Mouse (Mus musculus) thymus, postnatal 25 days (tissue): ENCODE data around the gene Itprid1.

Experiments
- DNase-seq: peaks from one replicate; pipeline ENCODE4 v3.0.0; 2022

Itprid1 gene

DNA sequence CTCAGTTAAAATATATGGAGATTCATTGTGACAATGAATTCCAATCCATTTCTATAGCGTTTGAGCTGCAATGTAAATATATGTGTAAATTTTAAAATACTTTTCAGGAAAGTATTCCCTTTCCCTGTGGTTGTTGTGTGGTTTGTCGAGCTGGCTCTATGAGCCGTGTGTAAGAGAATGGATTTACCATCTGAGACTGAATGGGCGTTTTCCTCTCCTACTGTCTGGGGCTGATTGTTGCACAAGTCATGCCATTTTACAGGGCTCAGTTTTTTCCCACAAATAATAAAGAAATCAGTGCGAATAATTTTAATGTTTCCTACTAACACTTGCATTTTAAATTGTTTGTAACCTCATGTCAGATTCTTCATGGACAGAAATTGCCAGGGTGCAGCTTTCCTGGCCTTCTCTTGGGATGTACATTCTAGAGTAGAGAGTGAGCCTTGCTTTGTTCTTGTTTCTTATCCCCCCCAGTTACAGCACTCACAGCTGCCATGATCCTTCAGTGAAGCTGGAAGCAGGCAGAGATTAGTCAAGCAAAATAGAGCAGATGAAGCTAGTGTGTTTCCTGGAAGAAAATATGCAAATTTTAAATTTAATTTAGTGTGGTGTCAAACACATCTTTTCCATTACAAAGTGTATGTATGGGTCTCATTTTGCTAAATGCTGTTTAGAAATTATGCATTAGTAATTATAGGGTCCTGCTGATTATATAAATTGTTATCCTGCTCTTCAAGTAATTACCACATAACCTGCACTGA, 65.1 kb downstream of the Itprid1 start:
- DNase-seq, result no peak

DNA sequence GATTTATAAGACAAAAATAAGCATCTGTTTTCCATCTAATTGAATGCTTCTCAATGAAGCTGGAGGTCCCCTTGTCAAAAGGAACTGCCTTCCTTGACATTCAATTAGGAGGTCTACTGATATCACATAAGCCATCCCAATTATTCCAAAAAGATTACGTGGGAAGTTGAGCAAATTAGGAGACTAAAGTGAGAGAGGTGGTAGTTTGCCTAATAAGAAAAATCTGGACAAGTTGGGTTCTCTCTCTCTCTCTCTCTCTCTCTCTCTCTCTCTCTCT, 65.6 kb downstream of the Itprid1 start:
- DNase-seq, result no peak

DNA sequence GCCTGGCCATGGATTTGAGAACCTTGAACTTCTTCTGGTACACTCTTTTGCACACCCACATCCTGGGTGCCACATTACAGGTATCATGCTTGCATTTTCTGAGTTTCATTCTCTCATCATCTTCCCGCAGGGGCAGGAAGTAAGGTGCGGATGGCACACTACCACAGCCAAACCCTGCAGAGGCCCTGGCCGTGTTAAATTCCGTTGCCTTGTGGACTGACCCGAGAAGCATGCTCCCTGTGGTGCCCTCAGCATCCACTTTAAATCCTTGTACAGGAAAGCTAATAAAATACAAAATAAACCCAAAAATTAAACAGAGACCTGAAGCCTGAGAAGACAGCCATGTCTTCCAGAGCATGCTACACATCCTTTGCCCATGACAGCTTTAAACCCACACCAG, 82.5 kb downstream of the Itprid1 start:
- DNase-seq, result no peak

DNA sequence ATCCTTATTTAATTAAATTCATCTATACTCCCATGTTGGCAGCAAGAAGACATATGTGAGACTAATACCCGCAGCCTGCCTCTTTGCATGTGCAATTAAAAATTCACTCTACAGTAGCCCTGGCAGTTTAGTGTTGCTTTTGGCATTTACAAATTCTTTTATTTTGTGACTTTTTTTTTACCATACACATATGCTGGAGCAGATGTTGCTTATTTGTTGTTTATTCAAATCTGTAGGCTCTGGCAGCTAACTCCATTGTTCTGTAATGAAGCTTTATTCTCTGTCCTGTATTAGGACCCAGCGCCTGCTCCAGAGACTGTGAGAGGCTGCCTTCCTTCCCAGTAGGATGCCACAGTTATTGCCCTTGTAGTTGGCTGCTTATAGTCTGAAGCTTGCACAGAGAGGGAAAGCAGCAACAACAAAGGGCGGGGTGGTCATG, 83.6 kb downstream of the Itprid1 start:
- DNase-seq, result no peak

DNA sequence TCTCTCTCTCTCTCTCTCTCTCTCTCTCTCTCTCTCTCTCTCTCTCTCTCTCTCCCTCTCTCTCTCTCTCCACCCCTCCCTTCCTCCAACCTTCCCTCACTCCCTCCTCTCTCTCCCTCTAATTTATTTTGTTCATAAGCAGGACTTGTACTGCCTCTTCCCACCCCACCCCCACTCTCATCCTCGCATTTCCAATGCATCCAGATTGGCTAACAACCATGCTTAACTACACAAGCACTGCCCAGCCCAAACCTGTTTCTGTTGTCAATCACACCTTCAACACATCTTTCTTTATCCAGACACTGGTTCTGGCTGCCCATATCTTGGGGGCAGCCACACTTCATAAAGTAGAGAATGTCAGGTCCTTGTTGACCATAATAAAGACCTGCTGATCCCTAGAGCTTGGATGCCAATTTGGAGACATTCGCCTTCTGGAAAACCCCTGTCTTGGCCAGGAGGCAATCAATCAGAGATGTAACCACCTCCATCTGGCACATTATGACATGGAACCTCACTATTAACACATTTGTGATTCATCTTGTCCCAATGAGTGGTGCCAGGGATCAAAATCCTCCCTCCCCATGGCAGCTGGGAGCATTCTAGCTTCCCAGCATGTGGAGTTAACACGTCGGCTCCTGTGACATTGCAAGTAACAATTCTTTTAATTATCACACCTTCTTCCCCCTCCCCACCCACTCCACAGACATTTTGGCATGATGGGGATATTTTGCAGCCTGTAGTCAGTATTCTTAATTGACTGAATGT, 84.4 kb downstream of the Itprid1 start:
- no peak for DNase-seq

DNA sequence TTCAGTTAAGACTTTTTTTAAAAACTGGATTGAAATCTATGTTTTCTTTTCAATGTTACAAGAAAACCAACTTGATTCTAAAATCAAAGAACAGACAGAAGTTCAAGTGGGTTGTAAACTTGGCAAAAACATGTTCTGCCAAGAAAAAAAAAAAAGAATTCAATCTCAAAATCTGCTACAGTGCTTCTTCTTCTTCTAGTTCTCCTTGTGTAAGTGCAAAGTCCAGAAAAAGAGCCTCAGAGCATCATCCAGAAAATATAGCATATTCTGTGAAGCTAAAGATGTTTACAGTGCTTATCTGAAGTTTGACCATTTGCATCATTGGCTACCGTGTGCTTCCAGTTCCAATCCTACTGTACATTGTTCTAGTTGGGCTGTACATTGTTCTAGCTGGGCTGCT, 108.0 kb downstream of the Itprid1 start:
- no peak for DNase-seq

DNA sequence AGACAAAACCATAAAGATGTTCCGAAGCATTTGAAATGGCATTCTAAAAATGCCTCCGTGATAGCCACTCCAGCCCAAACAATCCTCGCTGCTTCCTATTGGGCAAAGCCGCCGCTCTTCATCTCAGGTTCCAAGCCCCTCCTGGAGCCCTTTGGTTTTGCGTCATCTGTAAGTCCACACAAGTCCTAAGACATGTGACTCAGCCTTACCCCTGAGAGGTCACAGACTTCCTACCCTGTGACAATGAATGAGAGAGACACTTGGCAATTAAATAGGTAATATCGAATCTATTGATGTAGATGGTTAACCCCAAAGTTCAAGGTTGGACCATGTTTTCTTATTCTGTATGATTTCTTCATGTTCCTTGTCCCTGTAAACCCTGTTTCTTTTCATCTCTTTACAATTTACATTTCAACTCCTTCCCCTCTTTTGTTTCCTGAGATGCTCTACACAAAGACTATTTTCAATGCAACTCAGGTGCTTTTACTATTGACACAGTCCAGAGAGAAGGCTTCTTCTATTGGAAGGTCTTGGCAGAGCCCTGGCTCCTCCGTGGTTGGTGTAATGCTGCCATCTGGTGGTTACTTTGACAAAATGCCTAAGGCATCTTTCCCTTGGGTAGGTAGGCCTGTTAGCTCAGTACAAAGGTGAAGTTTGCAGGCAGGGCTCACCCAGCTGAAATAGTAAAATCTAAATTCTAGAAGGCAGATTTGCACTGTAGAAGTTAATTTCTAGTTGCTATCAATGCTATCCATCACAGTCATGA, 113.8 kb downstream of the Itprid1 start:
- DNase-seq, result peak; percentile 7

DNA sequence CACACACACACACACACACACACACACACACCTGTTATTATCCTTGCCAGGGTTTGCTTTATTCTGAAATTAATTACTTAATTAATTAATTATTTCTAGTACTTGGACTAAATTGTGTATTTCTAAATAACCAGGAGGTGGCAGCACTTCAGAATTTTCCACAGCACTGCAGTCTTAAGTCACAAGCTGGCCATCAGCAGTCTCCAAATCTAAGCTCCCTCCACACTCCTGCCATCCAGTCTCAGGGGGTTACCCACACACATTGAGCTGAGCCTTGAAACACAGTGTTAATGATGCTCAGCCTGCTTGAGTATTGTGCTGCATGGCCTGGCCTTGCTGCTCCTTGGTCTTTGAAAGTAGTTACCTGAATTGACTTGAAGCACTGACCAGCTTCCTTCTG, 136.3 kb downstream of the Itprid1 start:
- no peak for DNase-seq

DNA sequence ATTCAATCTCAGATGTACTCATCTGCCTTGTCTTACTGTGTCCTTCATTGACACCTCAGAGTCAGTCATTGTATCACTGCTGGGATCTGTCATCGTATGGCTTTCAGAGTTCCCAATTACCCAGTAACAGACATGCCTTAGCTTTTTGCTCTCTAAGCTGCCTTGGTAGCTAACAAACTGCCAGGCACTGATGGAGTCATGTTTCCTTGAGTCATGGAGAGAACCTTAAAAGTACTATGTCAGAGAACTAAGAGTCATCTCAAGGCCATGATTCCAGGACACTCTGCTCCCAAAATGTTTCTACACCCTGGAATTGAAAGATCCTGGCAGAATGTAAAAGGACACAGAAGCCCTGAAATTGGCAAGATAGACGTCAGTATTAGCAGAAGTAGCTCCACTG, 143.1 kb downstream of the Itprid1 start:
- no peak for DNase-seq

DNA sequence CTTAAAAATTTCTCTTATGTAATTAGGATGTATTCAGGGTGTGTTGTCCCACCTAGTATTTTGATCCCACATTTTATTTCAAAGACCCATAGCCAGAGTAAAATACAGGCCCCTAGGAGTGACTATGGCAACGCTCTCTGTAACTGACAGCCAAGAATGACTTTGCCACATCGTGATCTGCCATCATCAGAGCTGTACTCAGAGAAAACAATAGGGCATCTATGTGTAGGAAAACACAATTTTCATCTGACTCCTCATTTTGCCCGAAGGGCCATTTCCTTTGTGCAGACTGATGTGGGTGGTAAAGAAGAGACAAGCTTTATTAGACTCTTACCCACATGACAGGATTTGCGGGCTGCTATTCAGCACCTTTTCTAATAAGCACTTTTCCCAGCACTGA, 172.0 kb downstream of the Itprid1 start:
- DNase-seq, result no peak

DNA sequence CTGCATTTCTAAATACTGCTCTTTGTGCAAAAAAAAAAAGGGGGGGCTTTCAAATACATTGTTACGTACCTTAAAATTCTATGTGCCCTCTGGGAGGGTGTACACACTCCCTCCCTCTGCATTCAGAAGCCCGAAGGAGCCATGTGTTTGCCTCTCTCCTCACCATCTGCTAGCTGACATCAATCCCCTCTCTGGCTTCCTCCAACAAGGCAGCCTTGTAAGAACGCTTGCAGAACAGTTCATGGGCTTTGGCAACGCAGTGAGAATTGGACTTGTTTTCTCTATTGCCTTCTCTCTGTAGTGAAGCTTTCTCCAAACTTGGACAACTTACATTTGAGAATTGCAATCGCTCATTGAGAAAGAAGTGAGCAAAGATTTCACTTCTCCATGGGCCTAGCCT, 175.7 kb downstream of the Itprid1 start:
- no peak for DNase-seq

DNA sequence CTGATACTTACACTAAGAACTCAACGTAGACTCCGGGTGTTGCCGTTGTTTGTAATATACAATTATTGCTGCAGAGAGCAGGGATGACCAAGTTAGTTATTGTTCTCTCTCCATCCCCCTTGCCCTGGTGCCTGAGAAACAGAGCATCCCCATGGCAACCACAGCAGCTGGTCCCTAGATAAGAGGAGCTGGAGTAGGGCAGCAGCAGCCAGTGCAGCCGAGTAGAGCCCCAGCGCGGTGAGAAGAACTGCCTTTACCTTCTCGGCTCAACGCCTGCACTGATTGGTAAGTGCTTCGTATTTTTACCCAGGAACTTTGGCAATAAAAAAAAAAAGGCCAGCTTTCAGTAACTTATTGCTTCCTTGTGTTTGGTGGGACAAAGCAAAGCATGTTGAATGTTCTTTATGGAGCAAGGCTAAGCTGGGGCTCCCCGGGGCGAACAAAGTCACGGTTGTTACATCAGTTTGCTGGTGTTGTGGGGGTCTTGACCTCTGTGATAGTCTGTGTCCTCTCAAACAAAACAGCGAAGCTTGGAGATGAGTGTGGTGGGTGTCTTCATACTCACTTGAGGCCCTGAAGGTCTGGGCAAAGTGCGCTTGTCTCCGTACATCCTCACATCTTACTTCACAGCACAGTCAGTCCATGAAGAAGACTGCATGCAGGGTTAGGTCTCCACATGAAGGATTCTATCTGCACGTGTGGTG, 180.7 kb downstream of the Itprid1 start, which contains the start of gene Ppp1r17:
Ppp1r17 (plus strand) TSS at position 207 of the 704 bp plus-strand sequence.
- DNase-seq, result no peak

DNA sequence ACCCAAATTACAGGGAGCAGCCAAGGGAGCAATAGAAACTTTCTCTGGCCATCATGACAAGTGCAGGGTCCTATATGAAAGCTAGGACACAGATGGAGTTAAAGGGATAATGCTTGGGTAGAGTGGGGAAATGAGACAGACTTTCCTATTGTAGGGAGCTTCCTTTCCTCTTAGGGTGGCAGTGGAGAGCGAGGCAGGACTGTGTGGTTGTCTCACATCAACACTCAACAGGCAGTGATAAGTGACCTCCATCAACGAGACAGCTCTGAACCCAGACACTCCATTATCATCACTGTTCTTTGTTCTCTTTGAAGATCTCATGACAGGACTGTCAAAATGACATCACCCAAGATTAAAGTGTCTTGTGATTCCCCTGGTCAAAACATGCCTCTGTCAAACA, 182.9 kb downstream of the Itprid1 start:
- no peak for DNase-seq

DNA sequence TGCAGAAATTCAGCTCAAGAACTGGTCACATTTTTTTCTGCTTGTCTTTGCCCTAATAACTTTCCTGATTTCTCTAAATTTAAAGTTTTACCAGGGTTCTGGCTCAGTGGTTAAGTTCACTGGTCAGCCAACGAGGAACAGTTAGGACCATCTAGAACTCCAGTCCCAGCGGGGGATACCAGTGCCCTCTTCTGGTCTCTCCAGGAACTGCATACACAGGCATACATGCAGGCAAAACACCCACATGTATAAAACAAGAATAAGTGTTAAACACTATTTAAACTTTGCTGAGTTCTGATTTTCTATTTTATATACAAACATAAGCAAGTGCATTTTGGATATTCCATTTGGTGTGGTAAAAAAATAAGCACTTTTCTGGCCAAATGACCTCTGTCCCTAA, 188.8 kb downstream of the Itprid1 start:
- DNase-seq, result no peak

DNA sequence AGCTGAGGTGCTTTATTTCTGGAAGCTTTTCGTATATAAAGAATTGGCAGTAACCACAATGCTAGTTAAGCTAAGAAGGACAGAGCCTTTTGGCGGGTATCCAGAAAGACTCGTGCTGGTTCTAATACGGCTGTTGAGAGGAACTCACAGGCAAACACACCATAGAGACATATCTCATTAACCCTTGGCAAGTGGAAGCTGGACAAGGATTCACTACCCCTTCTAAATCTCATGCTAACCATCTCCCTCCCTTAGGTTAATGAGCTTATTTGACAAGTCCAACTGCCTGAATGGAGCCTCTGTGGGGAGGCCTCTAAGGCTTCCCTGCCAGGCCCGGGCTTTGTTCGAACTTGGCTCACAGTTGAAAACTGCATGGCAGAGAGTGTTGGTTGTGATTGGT, 190.6 kb downstream of the Itprid1 start:
- DNase-seq, result no peak

DNA sequence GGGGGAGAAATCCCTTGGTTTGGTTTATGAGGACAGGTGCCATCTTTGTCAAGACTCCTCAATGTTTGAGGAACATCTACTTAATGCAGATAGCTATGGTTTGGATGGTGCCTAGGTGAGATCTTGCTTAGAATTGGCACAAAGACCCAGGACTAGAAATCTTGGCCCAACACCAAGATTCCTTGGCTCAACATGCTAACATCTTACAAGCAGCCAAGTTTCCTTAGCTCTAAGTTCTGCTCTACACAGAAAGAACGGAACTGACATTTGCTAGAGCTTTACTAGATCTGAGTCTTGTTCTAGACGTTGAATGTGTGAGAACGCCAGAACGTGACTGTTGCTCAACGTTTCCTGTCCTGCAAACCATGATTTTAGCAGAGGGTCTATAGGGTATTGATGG, 191.3 kb downstream of the Itprid1 start:
- no peak for DNase-seq
